Mouse (Mus musculus) left cerebral cortex, adult 2 months (tissue): ENCODE data around the gene Cacng7. TPM values are rescaled to one million over a fixed set of nuclear protein-coding genes. Genes with fewer than 3 reads are reported as not detected.

Experiments used
- DNase-seq, 2 experiments: peaks; one replicate each; pipeline ENCODE4 v3.0.0; 2021 to 2022; ENCODE audit warnings: low spot score in 2 of 2, mixed read lengths in 1 of 2; ENCODE audit errors: extremely low spot score in 1 of 2
- H3K27ac ChIP-seq: fragments of 200-600 bp; 2 replicates; pipeline ENCODE4 v1.8.1; 2022
- H3K4me3 ChIP-seq: fragments of 200-600 bp; 2 replicates; pipeline ENCODE4 v1.8.1; 2022
- CTCF ChIP-seq: fragments of 200-600 bp; IDR thresholded peaks from 2 replicates; pipeline ENCODE4 v1.8.1; 2022; ENCODE audit warnings: antibody characterized with exemption, mild to moderate bottlenecking, moderate library complexity
- intact Hi-C: fragments of 180-260 bp; cut with DNase I; formaldehyde crosslinking; loops from one replicate; pipeline ENCODE4 v1.15.1; 2025
- microRNA-seq, 2 experiments: library from miRNA; unstranded; fragments of <30 nt; microRNA quantifications; one replicate each; pipeline ENCODE4 v1.2.0; 2021
- total RNA-seq, 2 experiments: library from RNA; stranded (reverse); gene quantifications; 2 replicates each; pipeline ENCODE4 v1.2.3; 2021

Gene Cacng7
- total RNA-seq, 2 experiments from 2014 or later: 180 to 201 TPM

GRCm38 (mm10) chr7:3399937-3400336 lies 67.2 kb downstream of the Cacng7 start:
- Histone ChIP-seq H3K4me3 (no peak overlapping the region), H3K27ac (no peak overlapping the region)
- no peak for DNase-seq
- TF ChIP-seq CTCF: no peak
- intact Hi-C loops: no loop called here

- H3K4me3 ChIP-seq: no peak overlapping the region
- H3K27ac ChIP-seq: no peak overlapping the region
- intact Hi-C loops: no loop called here
- no peak for DNase-seq
- no peak for TF ChIP-seq CTCF
These were observed 77.2 kb downstream of the Cacng7 start for GRCm38 (mm10) chr7:3409729-3410520.

GRCm38 (mm10) chr7:3411160-3411941 lies 78.6 kb downstream of the Cacng7 start:
- DNase-seq: peak; percentile 41 to 45
- TF ChIP-seq CTCF: no peak; the same call in 1 of the 2 replicates
- no peak overlapping the region for H3K27ac ChIP-seq
- H3K4me3 ChIP-seq: peak overlapping the region; percentile 44
- intact Hi-C loops: no loop called here

- intact Hi-C loops: no loop called here
- peak overlapping the region; percentile 44 for H3K4me3 ChIP-seq
- peak; percentile 62 to 64 for DNase-seq
- H3K27ac ChIP-seq: no peak overlapping the region
- TF ChIP-seq CTCF: peak; percentile 45
These were observed 79.3 kb downstream of the Cacng7 start for GRCm38 (mm10) chr7:3412036-3412435.

GRCm38 (mm10) chr7:3414888-3415287 lies 82.1 kb downstream of the Cacng7 start:
- no peak for TF ChIP-seq CTCF
- Histone ChIP-seq H3K4me3 (peak overlapping the region; percentile 47), H3K27ac (no peak overlapping the region)
- DNase-seq: peak; percentile 57 to 61
- intact Hi-C loops: no loop called here

- no peak for TF ChIP-seq CTCF
- Histone ChIP-seq H3K4me3 (peak overlapping the region; percentile 47), H3K27ac (no peak overlapping the region)
- intact Hi-C loops: no loop called here
- DNase-seq: peak; percentile 39 to 49
These were observed 82.6 kb downstream of the Cacng7 start for GRCm38 (mm10) chr7:3415378-3415777.

Small RNA genes within 50 kb of the gene (microRNA-seq; reads per million reads assigned to microRNA genes)
- gene Gm23450: 495 to 533 reads per million in 2 experiments

Other genes starting within 250 kb of the Cacng7 start
- gene AU018091, start 163.8 kb upstream of the Cacng7 start, total RNA-seq: not detected
- under 1 TPM in 1 of 2 experiments, not detected in 1; 0.11 TPM for gene Nlrp12, start 83.2 kb upstream of the Cacng7 start, total RNA-seq
- gene Myadm, start 43.9 kb upstream of the Cacng7 start, total RNA-seq: 10 to 100 TPM; 61.9 to 62.1 TPM
- gene Prkcg, start 43.8 kb upstream of the Cacng7 start, total RNA-seq: 100 to 1,000 TPM; 262 to 263 TPM
- 100 to 1,000 TPM; 176 to 186 TPM for gene Cacng8, start 57.7 kb downstream of the Cacng7 start, total RNA-seq
- gene Cacng6, start 91.2 kb downstream of the Cacng7 start, total RNA-seq: 1 to 10 TPM; 1.2 TPM
- gene Tarm1, start 169.7 kb downstream of the Cacng7 start, total RNA-seq: under 1 TPM in 1 of 2 experiments, not detected in 1; 0.28 TPM